Comparison of ENCODE assay signal across 20 mouse cellular contexts in genomic region chr1:55848806-55849205, GRCm38 (mm10).
DNase-seq lines count a peak whose midpoint lies in the region; ATAC-seq lines count a peak whose summit lies in the region.
"Had no signal": no experiment of that assay in that cellular context is flagged by ENCODE, and none has a peak within 500 bp of the region (broad histone marks: within the 10 kb centered on the region; RNA-seq: fewer than 3 reads in every experiment).

No protein-coding gene starts in this region.

- H3K36me3 ChIP-seq in forebrain, embryonic 14.5 days (ENCODE audit: control insufficient read depth, insufficient read depth, low read length) = no peaks in the 10 kb centered on the region
- no peaks in the 10 kb centered on the region for H3K36me3 ChIP-seq in forebrain, embryonic 11.5 days (ENCODE audit: control insufficient read depth, insufficient read depth, low read length)
- no peaks in the 10 kb centered on the region for H3K36me3 ChIP-seq in hindbrain, embryonic 15.5 days
- no peaks in the 10 kb centered on the region for H3K36me3 ChIP-seq in hindbrain, embryonic 10.5 days
- H3K36me3 ChIP-seq in neural tube, embryonic 13.5 days = no peaks in the 10 kb centered on the region
- no peaks in the 10 kb centered on the region for H3K36me3 ChIP-seq in neural tube, embryonic 15.5 days
- H3K36me3 ChIP-seq: embryonic facial prominence, embryonic 13.5 days had no signal

- WGBS in forebrain, embryonic 14.5 days = 48% methylated on average over 3 of the region's 3 CpGs
- WGBS in forebrain, embryonic 11.5 days = 82% methylated on average over 3 of the region's 3 CpGs
- 55% methylated on average over 3 of the region's 3 CpGs for WGBS in hindbrain, embryonic 15.5 days
- 88% methylated on average over 3 of the region's 3 CpGs for WGBS in hindbrain, embryonic 10.5 days
- 70% methylated on average over 3 of the region's 3 CpGs for WGBS in neural tube, embryonic 13.5 days
- WGBS in neural tube, embryonic 15.5 days = 74% methylated on average over 3 of the region's 3 CpGs

- peak; percentile 52 for DNase-seq in forebrain, embryonic 14.5 days (ENCODE audit: low spot score)
- no peak for DNase-seq in forebrain, embryonic 11.5 days (ENCODE audit: low spot score)
- no peak for DNase-seq in hindbrain, embryonic 10.5 days (ENCODE audit: low spot score)
- no peak for DNase-seq in neural tube, embryonic 10.5 days (ENCODE audit: extremely low spot score, low spot score)
- no peak for DNase-seq in layer of hippocampus, adult 8-10 months (ENCODE audit: low spot score in 2 of 2)
- DNase-seq: adrenal gland, postnatal 10 days; cerebellum, adult 11 months; cerebellum, postnatal 14 days; heart, postnatal 10 days; layer of hippocampus, postnatal 36 days had no signal

- H3K9ac ChIP-seq in forebrain, embryonic 14.5 days (ENCODE audit: low read length) = no peak overlapping the region
- no peak overlapping the region for H3K9ac ChIP-seq in forebrain, embryonic 11.5 days (ENCODE audit: low read length)
- no peak overlapping the region for H3K9ac ChIP-seq in hindbrain, embryonic 15.5 days
- H3K9ac ChIP-seq in neural tube, embryonic 13.5 days = no peak overlapping the region
- no peak overlapping the region for H3K9ac ChIP-seq in neural tube, embryonic 15.5 days (replicated peaks)
- H3K9ac ChIP-seq: embryonic facial prominence, embryonic 13.5 days; liver, embryonic 14.5 days had no signal

- H3K27me3 ChIP-seq in forebrain, embryonic 14.5 days (replicated peaks; ENCODE audit: control insufficient read depth, insufficient read depth, low read length) = no peaks in the 10 kb centered on the region
- no peaks in the 10 kb centered on the region for H3K27me3 ChIP-seq in forebrain, embryonic 11.5 days (ENCODE audit: control insufficient read depth, insufficient read depth, low read length)
- no peaks in the 10 kb centered on the region for H3K27me3 ChIP-seq in hindbrain, embryonic 15.5 days
- H3K27me3 ChIP-seq in hindbrain, embryonic 10.5 days (ENCODE audit: insufficient read depth, poor library complexity, severe bottlenecking) = no peaks in the 10 kb centered on the region
- no peaks in the 10 kb centered on the region for H3K27me3 ChIP-seq in neural tube, embryonic 13.5 days
- H3K27me3 ChIP-seq in neural tube, embryonic 15.5 days (replicated peaks) = no peaks in the 10 kb centered on the region
- H3K27me3 ChIP-seq: embryonic facial prominence, embryonic 13.5 days; Patski had no signal

- no peak overlapping the region for H3K4me3 ChIP-seq in forebrain, embryonic 14.5 days (ENCODE audit: low read depth, low read length)
- no peak overlapping the region for H3K4me3 ChIP-seq in forebrain, embryonic 11.5 days (ENCODE audit: low read depth, low read length)
- H3K4me3 ChIP-seq in hindbrain, embryonic 15.5 days = no peak overlapping the region
- no peak overlapping the region for H3K4me3 ChIP-seq in hindbrain, embryonic 10.5 days
- no peak overlapping the region for H3K4me3 ChIP-seq in neural tube, embryonic 13.5 days
- no peak overlapping the region for H3K4me3 ChIP-seq in neural tube, embryonic 15.5 days (replicated peaks)
- H3K4me3 ChIP-seq: embryonic facial prominence, embryonic 13.5 days had no signal

- H3K4me1 ChIP-seq in forebrain, embryonic 14.5 days (ENCODE audit: control insufficient read depth, insufficient read depth, low read length) = no peaks in the 10 kb centered on the region
- no peaks in the 10 kb centered on the region for H3K4me1 ChIP-seq in forebrain, embryonic 11.5 days (replicated peaks; ENCODE audit: control insufficient read depth, insufficient read depth, low read length)
- no peaks in the 10 kb centered on the region for H3K4me1 ChIP-seq in hindbrain, embryonic 15.5 days (replicated peaks)
- H3K4me1 ChIP-seq in hindbrain, embryonic 10.5 days (replicated peaks) = no peaks in the 10 kb centered on the region
- H3K4me1 ChIP-seq in neural tube, embryonic 13.5 days (replicated peaks) = no peaks in the 10 kb centered on the region
- H3K4me1 ChIP-seq in neural tube, embryonic 15.5 days = no peaks in the 10 kb centered on the region
- H3K4me1 ChIP-seq: embryonic facial prominence, embryonic 13.5 days had no signal

- H3K4me2 ChIP-seq in forebrain, embryonic 14.5 days (ENCODE audit: low read length) = no peak overlapping the region
- no peak overlapping the region for H3K4me2 ChIP-seq in forebrain, embryonic 11.5 days (ENCODE audit: low read depth, low read length, severe bottlenecking)
- H3K4me2 ChIP-seq in hindbrain, embryonic 15.5 days = no peak overlapping the region
- no peak overlapping the region for H3K4me2 ChIP-seq in neural tube, embryonic 13.5 days
- H3K4me2 ChIP-seq in neural tube, embryonic 15.5 days = no peak overlapping the region
- H3K4me2 ChIP-seq: embryonic facial prominence, embryonic 13.5 days; heart, embryonic 11.5 days had no signal

- ATAC-seq in forebrain, embryonic 14.5 days = peak; percentile 65; the same call in 1 of the 2 replicates
- no peak for ATAC-seq in forebrain, embryonic 11.5 days (replicated peaks; ENCODE audit: low FRiP score)
- ATAC-seq in hindbrain, embryonic 15.5 days (ENCODE audit: low FRiP score, low read depth) = peak; percentile 63
- ATAC-seq in neural tube, embryonic 13.5 days (ENCODE audit: low read depth) = 0 out of 2 replicates have a peak, but pooled peaks have one; percentile 59
- 0 out of 2 replicates have a peak, but pooled peaks have one; percentile 53 for ATAC-seq in neural tube, embryonic 15.5 days (ENCODE audit: low FRiP score)
- ATAC-seq: CD4-positive, CD25-positive, alpha-beta regulatory T cell, adult 4 months; lung, postnatal 0 days; Patski had no signal

- H3K27ac ChIP-seq in forebrain, embryonic 14.5 days (ENCODE audit: low read depth, low read length) = no peak overlapping the region
- no peak overlapping the region for H3K27ac ChIP-seq in forebrain, embryonic 11.5 days (ENCODE audit: low read depth, low read length)
- no peak overlapping the region for H3K27ac ChIP-seq in hindbrain, embryonic 15.5 days (replicated peaks)
- no peak overlapping the region for H3K27ac ChIP-seq in hindbrain, embryonic 10.5 days
- no peak overlapping the region for H3K27ac ChIP-seq in neural tube, embryonic 13.5 days (replicated peaks)
- no peak overlapping the region for H3K27ac ChIP-seq in neural tube, embryonic 15.5 days (replicated peaks)
- H3K27ac ChIP-seq: embryonic facial prominence, embryonic 13.5 days; liver, embryonic 14.5 days; stomach, postnatal 0 days had no signal

- no peaks in the 10 kb centered on the region for H3K9me3 ChIP-seq in forebrain, embryonic 14.5 days (replicated peaks; ENCODE audit: control insufficient read depth, low read length)
- no peaks in the 10 kb centered on the region for H3K9me3 ChIP-seq in forebrain, embryonic 11.5 days (ENCODE audit: control insufficient read depth, low read length)
- H3K9me3 ChIP-seq in hindbrain, embryonic 15.5 days = no peaks in the 10 kb centered on the region
- no peaks in the 10 kb centered on the region for H3K9me3 ChIP-seq in hindbrain, embryonic 10.5 days
- H3K9me3 ChIP-seq in neural tube, embryonic 13.5 days = no peaks in the 10 kb centered on the region
- H3K9me3 ChIP-seq in neural tube, embryonic 15.5 days (replicated peaks) = no peaks in the 10 kb centered on the region
- H3K9me3 ChIP-seq: embryonic facial prominence, embryonic 13.5 days had no signal
